Mouse (Mus musculus) hindbrain, embryonic 13.5 days (tissue): Measurements from ENCODE around the gene Plxdc2. TPM values are rescaled to one million over a fixed set of nuclear protein-coding genes. Genes with fewer than 3 reads are reported as not detected.

Experiments
- ATAC-seq: fragments of 200-750 bp; cut with Nextera tagmentation; 2 replicates; pipeline ENCODE4 v1.8.0; 2017; ENCODE audit warnings: moderate TSS enrichment; ENCODE audit not compliant: low FRiP score
- H3K27ac ChIP-seq: fragments of 300-500 bp; sonication (generic); 2 replicates; pipeline ENCODE4 v1.5.1; 2015; ENCODE audit warnings: inconsistent platforms, mild to moderate bottlenecking, moderate library complexity
- H3K27me3 ChIP-seq: fragments of 300-500 bp; sonication (generic); 2 replicates; pipeline ENCODE4 v1.6.1; 2015; ENCODE audit warnings: mild to moderate bottlenecking, inconsistent platforms
- H3K36me3 ChIP-seq: fragments of 300-500 bp; sonication (generic); 2 replicates; pipeline ENCODE4 v1.6.1; 2015; ENCODE audit warnings: mild to moderate bottlenecking, inconsistent platforms
- H3K4me1 ChIP-seq: fragments of 300-500 bp; sonication (generic); replicated peaks from 2 replicates; pipeline ENCODE4 v1.6.1; 2015; ENCODE audit warnings: inconsistent platforms
- H3K4me2 ChIP-seq: fragments of 300-500 bp; sonication (generic); 2 replicates; pipeline ENCODE4 v1.6.1; 2015; ENCODE audit warnings: inconsistent platforms, mild to moderate bottlenecking, moderate library complexity
- H3K4me3 ChIP-seq: fragments of 300-500 bp; sonication (generic); 2 replicates; pipeline ENCODE4 v1.5.1; 2015; ENCODE audit warnings: mild to moderate bottlenecking, inconsistent platforms
- H3K9ac ChIP-seq: fragments of 300-500 bp; sonication (generic); 2 replicates; pipeline ENCODE4 v1.6.1; 2015; ENCODE audit warnings: mild to moderate bottlenecking, inconsistent platforms
- H3K9me3 ChIP-seq: fragments of 300-500 bp; sonication (generic); 2 replicates; pipeline ENCODE4 v1.6.1; 2016; ENCODE audit warnings: inconsistent platforms
- WGBS: fragments of 180-500 bp; shearing (Covaris S2); methylation state at CpG from one replicate; pipeline ENCODE4 v1.1.7; 2015; 5-methylcytosine and 5-hydroxymethylcytosine counted together
- polyA plus RNA-seq: library from polyadenylated mRNA; unstranded; fragments of >200 nt; fragmentation: Nextera tagmentation; extraction: Ambion mirVana; gene quantifications from 2 replicates; pipeline ENCODE4 v1.2.1, GENCODE M21; 2015

Plxdc2 gene
- polyA plus RNA-seq, result 22.5 and 23.2 TPM in 2 replicates

- Histone ChIP-seq H3K27me3 (peaks cover 12% of the 10 kb centered on the region), H3K9me3 (no peaks in the 10 kb centered on the region), H3K27ac (peak within 1 kb of the TSS; percentile 82), H3K36me3 (no peaks in the 10 kb centered on the region), H3K9ac (peak within 1 kb of the TSS; percentile 80), H3K4me1 (peaks cover 21% of the 10 kb centered on the region; the same call in 1 of the 2 replicates), H3K4me2 (peak within 1 kb of the TSS; percentile 82), H3K4me3 (peak within 1 kb of the TSS; percentile 61)
- peak; percentile 95 for ATAC-seq
- under 1% methylated on average over 44 of the region's 45 CpGs for WGBS
These were observed at the start of gene Plxdc2 for GRCm38 (mm10) chr2:16356106-16356818. TSS of gene Plxdc2 (plus strand) at chr2:16356304.

GRCm38 (mm10) chr2:16310387-16310786 is 45.7 kb upstream of the Plxdc2 start:
- no peaks in the 10 kb centered on the region for H3K36me3 ChIP-seq
- H3K27ac ChIP-seq, result no peak overlapping the region
- H3K4me1 ChIP-seq, result no peaks in the 10 kb centered on the region
- no peak for ATAC-seq
- H3K9me3 ChIP-seq, result no peaks in the 10 kb centered on the region
- whole genome bisulfite sequencing, result 26% methylated on average over 2 of the region's 2 CpGs
- no peak overlapping the region for H3K4me2 ChIP-seq
- H3K4me3 ChIP-seq, result no peak overlapping the region
- H3K9ac ChIP-seq, result no peak overlapping the region
- H3K27me3 ChIP-seq, result no peaks in the 10 kb centered on the region

GRCm38 (mm10) chr2:16312400-16313070 is 43.6 kb upstream of the Plxdc2 start:
- H3K27ac ChIP-seq, result no peak overlapping the region
- no peak for ATAC-seq
- no peaks in the 10 kb centered on the region for H3K4me1 ChIP-seq
- H3K4me2 ChIP-seq, result no peak overlapping the region
- no peaks in the 10 kb centered on the region for H3K27me3 ChIP-seq
- H3K9ac ChIP-seq, result no peak overlapping the region
- no peaks in the 10 kb centered on the region for H3K9me3 ChIP-seq
- 75% methylated on average over 4 of the region's 4 CpGs for WGBS
- H3K4me3 ChIP-seq, result no peak overlapping the region
- H3K36me3 ChIP-seq, result no peaks in the 10 kb centered on the region

- 59% methylated on average over 4 of the region's 4 CpGs for WGBS
- H3K27ac ChIP-seq, result no peak overlapping the region
- ATAC-seq, result no peak
- H3K27me3 ChIP-seq, result no peaks in the 10 kb centered on the region
- no peaks in the 10 kb centered on the region for H3K9me3 ChIP-seq
- H3K4me2 ChIP-seq, result no peak overlapping the region
- H3K9ac ChIP-seq, result no peak overlapping the region
- H3K36me3 ChIP-seq, result no peaks in the 10 kb centered on the region
- H3K4me3 ChIP-seq, result no peak overlapping the region
- no peaks in the 10 kb centered on the region for H3K4me1 ChIP-seq
These were observed 20.8 kb upstream of the Plxdc2 start for GRCm38 (mm10) chr2:16335194-16335781.

GRCm38 (mm10) chr2:16344564-16344963 is 11.5 kb upstream of the Plxdc2 start:
- Histone ChIP-seq H3K27ac (no peak overlapping the region), H3K27me3 (no peaks in the 10 kb centered on the region)
- no peak for ATAC-seq

GRCm38 (mm10) chr2:16351106-16351505 is 5.0 kb upstream of the Plxdc2 start:
- H3K4me1 ChIP-seq, result peaks cover 7% of the 10 kb centered on the region; the same call in 1 of the 2 replicates

More at GRCm38 (mm10) chr2:16344564-16344963, 11.5 kb upstream of the Plxdc2 start:
- WGBS, result 51% methylated on average over 2 of the region's 2 CpGs
- Histone ChIP-seq H3K9ac (no peak overlapping the region), H3K9me3 (no peaks in the 10 kb centered on the region), H3K4me2 (no peak overlapping the region), H3K36me3 (no peaks in the 10 kb centered on the region), H3K4me1 (no peaks in the 10 kb centered on the region), H3K4me3 (no peak overlapping the region)

GRCm38 (mm10) chr2:16355611-16356105 is 446 bp upstream of the Plxdc2 start:
- Histone ChIP-seq H3K9ac (peak overlapping the region; percentile 80), H3K9me3 (no peaks in the 10 kb centered on the region), H3K27ac (peak overlapping the region; percentile 82), H3K4me1 (peaks cover 21% of the 10 kb centered on the region; the same call in 1 of the 2 replicates), H3K4me3 (peak overlapping the region; percentile 61), H3K4me2 (peak overlapping the region; percentile 82), H3K36me3 (no peaks in the 10 kb centered on the region), H3K27me3 (peaks cover 12% of the 10 kb centered on the region)
- peak; percentile 94 for ATAC-seq
- 2% methylated on average over 22 of the region's 22 CpGs for WGBS

More at GRCm38 (mm10) chr2:16351106-16351505, 5.0 kb upstream of the Plxdc2 start:
- ATAC-seq, result no peak
- H3K27ac ChIP-seq, result no peak overlapping the region
- no peaks in the 10 kb centered on the region for H3K27me3 ChIP-seq
- no peak overlapping the region for H3K4me3 ChIP-seq
- H3K9me3 ChIP-seq, result no peaks in the 10 kb centered on the region
- 70% methylated on average over 3 of the region's 3 CpGs for WGBS
- H3K4me2 ChIP-seq, result no peak overlapping the region
- H3K36me3 ChIP-seq, result no peaks in the 10 kb centered on the region
- H3K9ac ChIP-seq, result no peak overlapping the region

- peak overlapping the region; percentile 80 for H3K9ac ChIP-seq
- no peaks in the 10 kb centered on the region for H3K36me3 ChIP-seq
- H3K9me3 ChIP-seq, result no peaks in the 10 kb centered on the region
- peaks cover 21% of the 10 kb centered on the region for H3K4me1 ChIP-seq
- no peak for ATAC-seq
- peak overlapping the region; percentile 61 for H3K4me3 ChIP-seq
- peak overlapping the region; percentile 82 for H3K4me2 ChIP-seq
- WGBS, result 3% methylated on average over 33 of the region's 33 CpGs
- peak overlapping the region; percentile 82 for H3K27ac ChIP-seq
- peaks cover 12% of the 10 kb centered on the region for H3K27me3 ChIP-seq
These were observed 1.1 kb downstream of the Plxdc2 start for GRCm38 (mm10) chr2:16356921-16357837.

- Histone ChIP-seq H3K4me3 (peak overlapping the region; percentile 61), H3K27ac (peak overlapping the region; percentile 30; the same call in 1 of the 2 replicates), H3K4me2 (peak overlapping the region; percentile 82), H3K4me1 (peaks cover 21% of the 10 kb centered on the region), H3K36me3 (no peaks in the 10 kb centered on the region), H3K27me3 (peaks cover 12% of the 10 kb centered on the region), H3K9me3 (no peaks in the 10 kb centered on the region), H3K9ac (peak overlapping the region; percentile 80)
- 50% methylated on average over 1 of the region's 1 CpGs for WGBS
- no peak for ATAC-seq
These were observed 1.8 kb downstream of the Plxdc2 start for GRCm38 (mm10) chr2:16357946-16358345.

- Histone ChIP-seq H3K4me2 (peak overlapping the region; percentile 82), H3K9me3 (no peaks in the 10 kb centered on the region), H3K36me3 (no peaks in the 10 kb centered on the region), H3K27me3 (peaks cover 12% of the 10 kb centered on the region), H3K4me3 (peak overlapping the region; percentile 61), H3K9ac (no peak overlapping the region), H3K27ac (no peak overlapping the region), H3K4me1 (peaks cover 21% of the 10 kb centered on the region)
- ATAC-seq, result no peak
- 72% methylated on average over 3 of the region's 3 CpGs for WGBS
These were observed 3.3 kb downstream of the Plxdc2 start for GRCm38 (mm10) chr2:16359341-16359928.

GRCm38 (mm10) chr2:16364749-16365148 is 8.6 kb downstream of the Plxdc2 start:
- H3K9me3 ChIP-seq, result no peaks in the 10 kb centered on the region
- no peak for ATAC-seq
- H3K36me3 ChIP-seq, result no peaks in the 10 kb centered on the region
- 69% methylated on average over 1 of the region's 1 CpGs for WGBS
- no peak overlapping the region for H3K9ac ChIP-seq
- no peak overlapping the region for H3K4me3 ChIP-seq
- H3K4me1 ChIP-seq, result no peaks in the 10 kb centered on the region; the same call in 1 of the 2 replicates
- no peak overlapping the region for H3K4me2 ChIP-seq
- no peak overlapping the region for H3K27ac ChIP-seq
- no peaks in the 10 kb centered on the region for H3K27me3 ChIP-seq
